Mouse (Mus musculus) kidney, adult 2 months (tissue): ENCODE measurements around the gene Gm21860.
"Not testable (repeated sequence)": the region's sequence is repeated elsewhere in the genome, so short reads cannot be mapped to it uniquely, and the experiment has no call there.

Experiments used
- CTCF ChIP-seq: fragments of 200-500 bp; conservative IDR thresholded peaks from 2 replicates; pipeline ENCODE4 v1.5.1; 2011; ENCODE audit warnings: low read depth, mild to moderate bottlenecking, control low read depth, low read length, moderate library complexity, mixed read lengths; ENCODE audit not compliant: insufficient read depth, insufficient read length
- POLR2A ChIP-seq: fragments of 200-500 bp; IDR thresholded peaks from one replicate; pipeline ENCODE4 v1.6.1; 2011; ENCODE audit warnings: low read depth, low read length, control low read depth

GRCm38 (mm10) chrY:90754721-90755120 lies at the start of gene Gm21860:
- TF ChIP-seq POLR2A, CTCF: not testable (repeated sequence)
